Mouse (Mus musculus) stomach, embryonic 14.5 days (tissue): Measurements from ENCODE around the gene Acsf3. TPM values are rescaled to one million over a fixed set of nuclear protein-coding genes. Genes with fewer than 3 reads are reported as not detected.

ENCODE experiments used
- ATAC-seq: fragments of 200-750 bp; cut with Nextera tagmentation; 2 replicates; pipeline ENCODE4 v1.8.0; 2017; ENCODE audit warnings: low read depth, moderate TSS enrichment; ENCODE audit not compliant: insufficient number of reproducible peaks, insufficient read depth, low FRiP score
- H3K27ac ChIP-seq: fragments of 300-500 bp; sonication (generic); 2 replicates; pipeline ENCODE4 v1.5.1; 2014; ENCODE audit warnings: mild to moderate bottlenecking, low read length, moderate library complexity, mixed read lengths
- H3K27me3 ChIP-seq: fragments of 300-500 bp; sonication (generic); 2 replicates; pipeline ENCODE4 v1.6.1; 2014; ENCODE audit warnings: low read length, control low read depth, mixed read lengths; ENCODE audit not compliant: control insufficient read depth, insufficient read depth
- H3K36me3 ChIP-seq: fragments of 300-500 bp; sonication (generic); 2 replicates; pipeline ENCODE4 v1.6.1; 2014; ENCODE audit warnings: mild to moderate bottlenecking, control low read depth, low read length, moderate library complexity, mixed read lengths; ENCODE audit not compliant: control insufficient read depth, insufficient read depth
- H3K4me1 ChIP-seq: fragments of 300-500 bp; sonication (generic); 2 replicates; pipeline ENCODE4 v1.6.1; 2014; ENCODE audit warnings: low read length, control low read depth, mixed read lengths; ENCODE audit not compliant: control insufficient read depth, insufficient read depth
- H3K4me2 ChIP-seq: fragments of 300-500 bp; sonication (generic); replicated peaks from 2 replicates; pipeline ENCODE4 v1.6.1; 2014; ENCODE audit warnings: low read depth, low read length, control low read depth
- H3K4me3 ChIP-seq: fragments of 300-500 bp; sonication (generic); 2 replicates; pipeline ENCODE4 v1.5.1; 2014; ENCODE audit warnings: low read depth, low read length, control low read depth
- H3K9ac ChIP-seq: fragments of 300-500 bp; sonication (generic); replicated peaks from 2 replicates; pipeline ENCODE4 v1.6.1; 2014; ENCODE audit warnings: low read depth, mild to moderate bottlenecking, control low read depth, low read length, moderate library complexity, mixed read lengths
- H3K9me3 ChIP-seq: fragments of 300-500 bp; sonication (generic); 2 replicates; pipeline ENCODE4 v1.6.1; 2016; ENCODE audit warnings: low read depth, low read length, control low read depth; ENCODE audit not compliant: control insufficient read depth
- WGBS: fragments of 180-500 bp; shearing (Covaris S2); extraction: QIAGEN DNeasy Blood & Tissue Kit; methylation state at CpG from one replicate; pipeline ENCODE4 v1.1.7; 2014; 5-methylcytosine and 5-hydroxymethylcytosine counted together
- polyA plus RNA-seq: library from polyadenylated mRNA; unstranded; fragments of >200 nt; fragmentation: Nextera tagmentation; extraction: Ambion mirVana; gene quantifications from 2 replicates; pipeline ENCODE4 v1.2.1, GENCODE M21; 2014

The Acsf3 gene
- 15.9 and 20.8 TPM in 2 replicates for polyA plus RNA-seq

DNA sequence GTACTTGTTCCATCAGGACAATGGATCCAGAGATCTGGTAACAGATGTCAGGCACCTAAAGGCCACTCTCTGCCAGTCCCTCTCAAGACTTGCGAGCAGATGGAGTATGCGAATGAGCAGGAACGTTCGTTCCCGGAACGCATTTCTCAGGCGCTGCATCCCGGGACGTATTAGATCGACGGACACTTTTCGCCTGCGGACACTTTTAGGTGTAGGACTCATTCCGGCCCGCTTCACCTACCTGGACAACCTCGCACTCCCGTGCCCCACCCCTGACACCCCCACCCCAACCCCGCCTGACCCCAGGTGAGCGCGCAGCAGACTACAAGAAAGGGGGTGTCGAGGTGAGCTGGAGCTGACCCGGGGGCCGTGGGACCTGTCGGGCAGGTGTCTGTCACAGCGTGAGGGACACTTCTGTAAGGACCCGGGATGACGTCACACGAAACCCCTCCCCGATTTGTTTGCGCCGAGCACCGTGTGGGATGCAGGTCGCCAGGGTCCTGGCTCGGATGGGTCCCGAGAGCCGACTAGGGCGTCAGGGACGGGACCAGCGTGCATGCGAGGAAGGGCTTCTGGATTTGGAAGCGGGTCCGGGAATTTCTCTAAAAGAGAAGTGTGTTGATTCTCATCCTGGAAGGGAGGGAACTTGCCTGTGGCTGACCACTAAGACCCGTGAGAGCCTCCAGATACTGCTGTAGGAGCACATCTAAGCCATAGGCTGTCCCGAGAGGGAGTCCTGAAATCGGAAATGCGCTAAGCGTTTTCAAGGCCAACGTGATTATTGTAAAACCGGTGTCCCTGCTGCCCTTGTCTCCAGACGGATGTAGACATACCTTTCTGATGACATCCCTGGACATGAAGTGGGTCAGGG lies at the start of gene Acsf3:
Acsf3 (plus strand) TSS at position 202 of the 871 bp plus-strand sequence.
- H3K27ac ChIP-seq: no peak within 1 kb of the TSS
- WGBS: 1% methylated on average over 50 of the region's 50 CpGs

DNA sequence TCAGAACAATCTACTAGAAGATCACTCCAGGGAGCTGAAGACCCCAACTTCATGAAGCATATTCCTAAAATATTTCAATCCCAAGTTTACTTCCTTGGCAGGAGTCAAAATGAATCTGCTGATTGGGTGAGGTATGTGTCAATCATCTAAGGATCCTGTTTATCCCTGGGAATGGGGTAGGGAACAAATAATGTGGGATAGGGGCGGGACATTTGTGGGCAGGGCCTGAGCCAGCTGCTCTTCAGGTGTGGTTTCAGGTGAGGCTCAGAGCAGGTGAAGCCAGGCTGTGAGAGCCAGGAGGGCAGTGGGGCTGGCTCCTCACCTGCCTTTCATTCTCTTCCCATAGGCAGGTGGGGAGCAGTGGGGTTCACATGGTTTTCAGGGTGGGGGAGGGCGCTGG lies 48.5 kb upstream of the Acsf3 start:
- Histone ChIP-seq H3K4me3 (no peak overlapping the region), H3K36me3 (no peaks in the 10 kb centered on the region), H3K27me3 (no peaks in the 10 kb centered on the region), H3K9me3 (no peaks in the 10 kb centered on the region), H3K9ac (no peak overlapping the region), H3K4me2 (no peak overlapping the region), H3K27ac (no peak overlapping the region), H3K4me1 (no peaks in the 10 kb centered on the region)
- 39% methylated on average over 2 of the region's 2 CpGs for WGBS
- ATAC-seq: no peak

More for the DNA sequence above, at the start of gene Acsf3:
- Histone ChIP-seq H3K4me2 (peak within 1 kb of the TSS; percentile 89), H3K36me3 (no peaks in the 10 kb centered on the region), H3K4me3 (peak within 1 kb of the TSS; percentile 82), H3K4me1 (no peaks in the 10 kb centered on the region), H3K9me3 (no peaks in the 10 kb centered on the region), H3K27me3 (no peaks in the 10 kb centered on the region), H3K9ac (peak within 1 kb of the TSS; percentile 60)
- ATAC-seq: peak; percentile 67; the same call in 1 of the 2 replicates

DNA sequence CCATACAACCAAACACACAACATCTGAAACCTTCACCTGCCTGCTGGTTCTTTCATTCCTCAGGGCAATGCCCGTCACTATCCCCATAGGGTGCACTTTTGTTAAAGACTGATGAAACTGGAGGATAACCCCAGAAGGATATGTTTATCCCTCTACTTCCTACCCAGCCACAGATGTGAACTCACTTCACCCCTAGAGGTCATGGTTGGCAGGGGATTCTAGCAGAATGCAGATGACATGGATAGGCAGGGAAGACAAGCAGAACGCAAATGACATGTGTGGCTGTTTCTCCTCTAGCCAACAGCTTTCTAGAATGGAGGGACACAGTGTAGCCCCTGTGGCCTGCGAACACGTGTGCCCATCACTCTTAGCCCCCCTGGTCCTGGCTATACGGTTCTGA lies 47.9 kb upstream of the Acsf3 start:
- Histone ChIP-seq H3K4me3 (no peak overlapping the region), H3K27me3 (no peaks in the 10 kb centered on the region), H3K4me1 (no peaks in the 10 kb centered on the region), H3K9ac (no peak overlapping the region), H3K9me3 (no peaks in the 10 kb centered on the region), H3K27ac (no peak overlapping the region), H3K36me3 (no peaks in the 10 kb centered on the region), H3K4me2 (no peak overlapping the region)
- WGBS: 56% methylated on average over 5 of the region's 5 CpGs
- no peak for ATAC-seq

DNA sequence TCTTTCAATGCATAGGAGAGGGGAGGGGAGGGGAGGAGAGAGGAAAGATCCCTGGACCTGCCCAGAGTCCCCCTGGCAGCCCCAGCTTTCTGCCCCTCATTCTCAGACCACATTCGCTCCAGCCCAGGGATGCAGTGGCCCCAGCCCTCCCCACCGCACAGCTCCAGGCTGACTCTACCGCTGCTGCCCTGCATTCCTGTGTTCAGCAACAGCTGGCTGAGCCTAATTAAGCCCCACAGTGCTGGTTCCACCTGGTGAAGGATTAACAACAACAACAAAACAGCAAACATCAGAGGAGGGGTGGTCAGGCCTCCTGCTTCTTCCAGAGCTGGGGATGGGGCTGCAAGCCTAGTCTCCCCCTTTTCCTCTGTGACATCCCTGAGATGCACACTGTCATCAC lies 46.7 kb upstream of the Acsf3 start:
- WGBS: 9% methylated on average over 3 of the region's 3 CpGs
- no peak for ATAC-seq

DNA sequence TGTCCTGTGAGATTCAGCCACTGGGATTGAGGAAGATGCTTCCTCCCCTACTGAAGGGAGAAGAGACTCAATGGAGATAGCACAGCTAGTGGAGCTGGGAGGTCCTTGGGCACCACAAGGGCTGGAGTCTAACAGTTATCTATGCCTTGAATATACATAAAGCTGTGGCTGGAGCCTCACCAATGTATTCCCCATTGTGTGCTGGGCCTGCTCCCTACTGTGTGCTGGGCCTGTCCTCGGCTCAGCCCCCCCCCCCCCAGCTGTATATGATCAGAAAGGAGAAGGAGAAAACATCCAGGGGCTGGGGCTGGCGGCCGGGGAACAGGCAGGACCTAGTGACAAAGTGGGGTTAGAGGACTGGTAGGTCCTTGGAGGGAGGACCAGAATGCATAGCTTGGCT lies 40.2 kb upstream of the Acsf3 start:
- H3K36me3 ChIP-seq: no peaks in the 10 kb centered on the region
- no peaks in the 10 kb centered on the region for H3K9me3 ChIP-seq
- no peaks in the 10 kb centered on the region for H3K27me3 ChIP-seq
- ATAC-seq: no peak
- 54% methylated on average over 3 of the region's 3 CpGs for WGBS
- H3K4me1 ChIP-seq: 0 out of 2 replicates have a peak, but pooled peaks cover 4% of the 10 kb centered on the region
- no peak overlapping the region for H3K4me3 ChIP-seq
- no peak overlapping the region for H3K9ac ChIP-seq
- H3K4me2 ChIP-seq: no peak overlapping the region
- H3K27ac ChIP-seq: no peak overlapping the region

More for the DNA sequence above, 46.7 kb upstream of the Acsf3 start:
- Histone ChIP-seq H3K27ac (no peak overlapping the region), H3K4me1 (no peaks in the 10 kb centered on the region), H3K4me2 (no peak overlapping the region), H3K9ac (no peak overlapping the region), H3K9me3 (no peaks in the 10 kb centered on the region), H3K36me3 (no peaks in the 10 kb centered on the region), H3K4me3 (no peak overlapping the region), H3K27me3 (no peaks in the 10 kb centered on the region)

DNA sequence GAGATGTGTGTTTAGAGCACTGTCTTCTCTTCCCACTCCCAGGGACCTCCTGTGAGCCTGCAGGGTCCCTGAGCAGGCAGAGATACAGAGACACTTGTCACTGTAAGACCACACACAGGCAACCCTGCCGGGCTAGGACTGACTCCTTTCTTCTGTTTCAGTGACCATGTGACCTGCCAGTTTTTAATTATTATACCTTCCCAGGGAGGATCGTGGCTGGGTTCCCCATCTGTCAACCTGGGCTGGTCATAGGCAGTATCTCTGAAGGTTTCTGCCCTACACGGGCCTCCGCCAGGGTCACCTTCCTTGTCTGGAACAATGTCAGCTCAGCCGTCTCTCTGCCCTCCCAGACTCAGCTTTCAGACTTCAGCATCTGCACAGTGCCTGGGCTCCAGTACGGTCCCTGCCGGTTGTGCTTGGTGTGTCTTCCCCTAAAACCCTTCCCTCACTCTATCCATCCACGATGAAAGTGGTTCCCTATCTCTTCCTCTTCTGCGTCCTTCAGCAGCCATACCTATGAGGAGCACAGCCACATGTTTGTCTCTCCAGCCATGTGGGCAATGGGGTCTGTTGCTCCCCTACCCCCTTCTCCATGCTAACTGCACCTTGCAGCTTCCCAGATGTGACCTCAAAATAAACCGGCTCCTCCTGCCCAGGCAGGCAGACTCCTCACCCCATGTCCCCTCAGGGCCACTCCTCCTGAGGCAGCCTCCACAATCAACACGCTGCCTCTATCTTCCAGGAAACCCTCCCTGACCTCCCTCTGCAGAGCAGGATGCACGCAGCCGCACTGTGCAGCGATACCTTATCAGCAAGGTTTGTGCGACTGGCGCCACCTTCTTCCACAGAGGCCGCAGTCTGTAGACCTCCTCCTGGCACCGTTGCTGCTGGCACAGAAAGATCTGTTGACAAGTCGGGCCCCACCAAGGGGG lies 39.5 kb upstream of the Acsf3 start:
- H3K9ac ChIP-seq: no peak overlapping the region
- no peak overlapping the region for H3K4me3 ChIP-seq
- 0 out of 2 replicates have a peak, but pooled peaks cover 4% of the 10 kb centered on the region for H3K4me1 ChIP-seq
- no peaks in the 10 kb centered on the region for H3K9me3 ChIP-seq
- no peaks in the 10 kb centered on the region for H3K27me3 ChIP-seq
- 44% methylated on average over 19 of the region's 19 CpGs for WGBS
- H3K36me3 ChIP-seq: no peaks in the 10 kb centered on the region
- peak; percentile 77 for ATAC-seq
- H3K4me2 ChIP-seq: no peak overlapping the region
- no peak overlapping the region for H3K27ac ChIP-seq

DNA sequence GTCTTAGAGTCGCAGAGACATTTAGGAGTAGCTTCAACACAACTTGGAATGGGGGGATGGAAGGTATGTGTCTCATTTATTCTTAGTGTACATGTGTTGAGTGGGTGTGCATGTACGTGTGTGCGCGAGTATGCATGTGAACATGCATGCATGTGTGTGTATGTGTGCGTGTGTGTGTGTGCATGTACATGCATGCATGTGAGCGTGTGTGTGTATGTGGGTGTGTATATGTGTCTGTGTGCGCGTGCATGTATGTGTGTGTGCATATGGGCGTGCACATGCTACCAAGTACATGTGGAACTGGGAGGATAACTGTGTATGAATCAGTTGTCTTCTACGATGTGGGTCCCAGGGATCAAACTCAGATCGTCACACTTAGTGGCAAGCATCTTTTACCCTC lies 38.7 kb upstream of the Acsf3 start:
- Histone ChIP-seq H3K27me3 (no peaks in the 10 kb centered on the region), H3K4me1 (0 out of 2 replicates have a peak, but pooled peaks cover 4% of the 10 kb centered on the region), H3K9ac (no peak overlapping the region), H3K27ac (no peak overlapping the region), H3K4me2 (no peak overlapping the region), H3K36me3 (no peaks in the 10 kb centered on the region), H3K4me3 (no peak overlapping the region), H3K9me3 (no peaks in the 10 kb centered on the region)
- ATAC-seq: no peak
- 87% methylated on average over 11 of the region's 11 CpGs for WGBS

DNA sequence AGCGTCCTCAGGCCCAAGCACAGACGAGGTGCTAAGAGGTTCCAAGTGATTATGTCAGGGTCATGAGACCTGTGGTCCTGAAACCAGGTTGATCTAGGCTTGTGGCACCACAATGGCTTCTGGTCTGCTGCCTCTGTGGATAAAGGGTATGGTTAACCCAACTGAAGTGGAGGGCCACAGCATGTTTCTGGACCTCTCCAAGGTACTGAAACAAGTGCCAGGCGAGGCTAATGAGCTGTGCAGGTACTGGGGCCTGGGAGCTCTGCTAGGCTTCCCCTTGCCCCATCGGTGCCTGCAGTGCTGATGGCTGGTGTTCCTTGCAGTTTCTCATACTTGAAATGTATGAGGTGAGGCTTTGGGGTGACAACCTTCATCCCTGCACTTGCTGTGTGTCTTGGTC lies 38.2 kb upstream of the Acsf3 start:
- H3K27me3 ChIP-seq: no peaks in the 10 kb centered on the region
- no peak overlapping the region for H3K4me3 ChIP-seq
- no peaks in the 10 kb centered on the region for H3K9me3 ChIP-seq
- 45% methylated on average over 4 of the region's 4 CpGs for WGBS
- 0 out of 2 replicates have a peak, but pooled peaks cover 4% of the 10 kb centered on the region for H3K4me1 ChIP-seq
- H3K27ac ChIP-seq: no peak overlapping the region
- no peak overlapping the region for H3K9ac ChIP-seq
- no peak for ATAC-seq
- no peak overlapping the region for H3K4me2 ChIP-seq
- H3K36me3 ChIP-seq: no peaks in the 10 kb centered on the region
